In genomic region chr13:80986657-80987056, GRCm38 (mm10) we compare ENCODE assay signal across 19 mouse cellular contexts.
DNase-seq lines count a peak whose midpoint lies in the region; ATAC-seq and TF ChIP-seq lines count a peak whose summit lies in the region.
"Had no signal": no experiment of that assay in that cellular context is flagged by ENCODE, and none has a peak within 500 bp of the region (broad histone marks: within the 10 kb centered on the region; RNA-seq: fewer than 3 reads in every experiment).

No protein-coding gene starts in this region.

- H3K9me3 ChIP-seq in forebrain, embryonic 10.5 days = no peaks in the 10 kb centered on the region
- no peaks in the 10 kb centered on the region for H3K9me3 ChIP-seq in forebrain, embryonic 16.5 days (ENCODE audit: control insufficient read depth, low read length)
- H3K9me3 ChIP-seq in midbrain, embryonic 10.5 days (replicated peaks) = no peaks in the 10 kb centered on the region
- no peaks in the 10 kb centered on the region for H3K9me3 ChIP-seq in midbrain, postnatal 0 days (ENCODE audit: low read length)
- no peaks in the 10 kb centered on the region for H3K9me3 ChIP-seq in stomach, embryonic 14.5 days (ENCODE audit: control insufficient read depth, low read depth, low read length)
- H3K9me3 ChIP-seq: heart, embryonic 12.5 days; hindbrain, embryonic 10.5 days; hindbrain, embryonic 15.5 days had no signal

- no peaks in the 10 kb centered on the region for H3K36me3 ChIP-seq in forebrain, embryonic 10.5 days (replicated peaks)
- no peaks in the 10 kb centered on the region for H3K36me3 ChIP-seq in forebrain, embryonic 16.5 days (ENCODE audit: control insufficient read depth, insufficient read depth)
- no peaks in the 10 kb centered on the region for H3K36me3 ChIP-seq in midbrain, embryonic 10.5 days
- no peaks in the 10 kb centered on the region for H3K36me3 ChIP-seq in midbrain, postnatal 0 days (ENCODE audit: insufficient read depth, low read length)
- no peaks in the 10 kb centered on the region for H3K36me3 ChIP-seq in stomach, embryonic 14.5 days (ENCODE audit: control insufficient read depth, insufficient read depth, low read length)
- H3K36me3 ChIP-seq: heart, embryonic 12.5 days; hindbrain, embryonic 10.5 days; hindbrain, embryonic 15.5 days had no signal

- no peak for TF ChIP-seq CTCF in midbrain, postnatal 0 days (IDR thresholded peaks at IDR 0.05)

- H3K9ac ChIP-seq in forebrain, embryonic 16.5 days (replicated peaks; ENCODE audit: low read depth, low read length) = no peak overlapping the region
- no peak overlapping the region for H3K9ac ChIP-seq in midbrain, postnatal 0 days (replicated peaks; ENCODE audit: low read length, poor library complexity, severe bottlenecking)
- no peak overlapping the region for H3K9ac ChIP-seq in stomach, embryonic 14.5 days (replicated peaks; ENCODE audit: low read depth, low read length)
- H3K9ac ChIP-seq: heart, embryonic 12.5 days; hindbrain, embryonic 15.5 days had no signal

- 0 out of 2 replicates have a peak overlapping the region, but pooled peaks have one; percentile 5 for H3K27ac ChIP-seq in forebrain, embryonic 10.5 days
- H3K27ac ChIP-seq in forebrain, embryonic 16.5 days (ENCODE audit: low read length) = no peak overlapping the region
- peak overlapping the region; percentile 55 for H3K27ac ChIP-seq in midbrain, embryonic 10.5 days (replicated peaks)
- no peak overlapping the region for H3K27ac ChIP-seq in midbrain, postnatal 0 days (ENCODE audit: low read depth, low read length)
- H3K27ac ChIP-seq in stomach, embryonic 14.5 days (ENCODE audit: low read length) = no peak overlapping the region
- H3K27ac ChIP-seq: hindbrain, embryonic 10.5 days; hindbrain, embryonic 15.5 days had no signal

- no peak overlapping the region for H3K4me2 ChIP-seq in forebrain, embryonic 16.5 days (ENCODE audit: low read length)
- no peak overlapping the region for H3K4me2 ChIP-seq in midbrain, postnatal 0 days (ENCODE audit: low read depth, low read length, poor library complexity, severe bottlenecking)
- H3K4me2 ChIP-seq in stomach, embryonic 14.5 days (replicated peaks; ENCODE audit: low read depth, low read length) = no peak overlapping the region
- H3K4me2 ChIP-seq: heart, embryonic 12.5 days; hindbrain, embryonic 15.5 days had no signal

- no peak overlapping the region for H3K4me3 ChIP-seq in forebrain, embryonic 10.5 days
- H3K4me3 ChIP-seq in forebrain, embryonic 16.5 days (replicated peaks; ENCODE audit: low read length) = no peak overlapping the region
- no peak overlapping the region for H3K4me3 ChIP-seq in midbrain, embryonic 10.5 days
- no peak overlapping the region for H3K4me3 ChIP-seq in midbrain, postnatal 0 days (ENCODE audit: low read depth, low read length)
- H3K4me3 ChIP-seq in stomach, embryonic 14.5 days (ENCODE audit: low read depth, low read length) = no peak overlapping the region
- H3K4me3 ChIP-seq: heart, embryonic 12.5 days; hindbrain, embryonic 10.5 days; hindbrain, embryonic 15.5 days had no signal

- peaks cover 12% of the 10 kb centered on the region for H3K4me1 ChIP-seq in forebrain, embryonic 10.5 days
- no peaks in the 10 kb centered on the region for H3K4me1 ChIP-seq in forebrain, embryonic 16.5 days (replicated peaks; ENCODE audit: control insufficient read depth, insufficient read depth, low read length)
- H3K4me1 ChIP-seq in midbrain, embryonic 10.5 days = peaks cover 11% of the 10 kb centered on the region
- H3K4me1 ChIP-seq in midbrain, postnatal 0 days (ENCODE audit: insufficient read depth, low read length) = no peaks in the 10 kb centered on the region
- no peaks in the 10 kb centered on the region for H3K4me1 ChIP-seq in stomach, embryonic 14.5 days (ENCODE audit: control insufficient read depth, insufficient read depth, low read length)
- H3K4me1 ChIP-seq: hindbrain, embryonic 10.5 days; hindbrain, embryonic 15.5 days had no signal

- DNase-seq in forebrain, embryonic 10.5 days (ENCODE audit: extremely low spot score, low spot score) = no peak
- no peak for DNase-seq in midbrain, embryonic 10.5 days (ENCODE audit: low spot score)
- DNase-seq in midbrain, postnatal 0 days (ENCODE audit: low spot score) = no peak
- DNase-seq in R1 (ENCODE audit: low read depth, low spot score) = peak; percentile 12
- DNase-seq in adrenal gland, adult (ENCODE audit: inconsistent age in 2 of 2, low spot score in 1 of 2) = no peak
- DNase-seq in frontal cortex, postnatal 36 days (ENCODE audit: low spot score in 2 of 2) = no peak
- DNase-seq: adrenal gland, adult 2 months; adrenal gland, postnatal 25 days; cerebellum, adult 2 months; cerebellum, postnatal 10 days; gastrocnemius, postnatal 25 days had no signal

- 17% methylated on average over 4 of the region's 4 CpGs for WGBS in forebrain, embryonic 10.5 days
- WGBS in forebrain, embryonic 16.5 days = 5% methylated on average over 4 of the region's 4 CpGs
- WGBS in midbrain, embryonic 10.5 days = 9% methylated on average over 4 of the region's 4 CpGs
- whole genome bisulfite sequencing in midbrain, postnatal 0 days = 16% methylated on average over 4 of the region's 4 CpGs
- WGBS in stomach, embryonic 14.5 days = 60% methylated on average over 4 of the region's 4 CpGs

- H3K27me3 ChIP-seq in forebrain, embryonic 10.5 days (ENCODE audit: poor library complexity, severe bottlenecking) = no peaks in the 10 kb centered on the region; the same call in 1 of the 2 replicates
- no peaks in the 10 kb centered on the region for H3K27me3 ChIP-seq in forebrain, embryonic 16.5 days (replicated peaks; ENCODE audit: control insufficient read depth, insufficient read depth, low read length)
- H3K27me3 ChIP-seq in midbrain, embryonic 10.5 days (ENCODE audit: low read depth, poor library complexity, severe bottlenecking) = no peaks in the 10 kb centered on the region
- no peaks in the 10 kb centered on the region for H3K27me3 ChIP-seq in midbrain, postnatal 0 days (ENCODE audit: insufficient read depth, low read length)
- no peaks in the 10 kb centered on the region for H3K27me3 ChIP-seq in stomach, embryonic 14.5 days (ENCODE audit: control insufficient read depth, insufficient read depth, low read length)
- H3K27me3 ChIP-seq: heart, embryonic 12.5 days; hindbrain, embryonic 15.5 days had no signal

- no peak for ATAC-seq in forebrain, embryonic 16.5 days
- ATAC-seq in midbrain, postnatal 0 days (ENCODE audit: low FRiP score) = no peak
- peak; percentile 18; the same call in 1 of the 2 replicates for ATAC-seq in stomach, embryonic 14.5 days (ENCODE audit: insufficient number of reproducible peaks, insufficient read depth, low FRiP score, low read depth)
- ATAC-seq: activated CD4-positive, CD25-positive, alpha-beta regulatory T cell, adult 4 months; inflammation-experienced regulatory T-cells, adult 6 months; intestine, postnatal 0 days had no signal

Comparison
In these comparisons a context has a peak if more than half of its experiments do, and no peak if none do; other contexts are left out.
1. H3K27ac ChIP-seq: peak in forebrain, embryonic 10.5 days (single experiment) and midbrain, embryonic 10.5 days (single experiment); none in forebrain, embryonic 16.5 days (single experiment), midbrain, postnatal 0 days (single experiment) and stomach, embryonic 14.5 days (single experiment).